15 mouse cellular contexts compared by ENCODE assay signal in the genomic region with DNA sequence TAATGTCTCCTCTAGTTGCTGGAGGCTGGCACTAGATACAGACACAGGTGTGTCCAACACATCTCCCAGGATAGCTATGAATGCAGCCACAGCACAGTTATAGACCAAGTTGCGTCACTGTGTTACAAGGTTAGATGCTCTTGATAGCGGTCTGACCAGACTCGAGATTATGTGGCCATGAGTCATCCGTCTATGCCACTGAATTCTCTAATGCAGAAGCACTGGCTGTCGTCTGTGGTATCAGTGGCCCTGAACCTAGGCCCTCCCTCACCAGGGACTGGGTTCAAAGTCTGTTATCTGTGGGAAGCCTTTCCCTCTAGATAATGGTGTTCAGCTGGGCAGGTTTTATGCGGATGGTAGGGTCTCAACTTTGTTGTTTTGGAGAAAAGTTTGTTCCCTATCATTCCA. TPM values are rescaled to one million over a fixed set of nuclear protein-coding genes. Genes with fewer than 3 reads are reported as not detected.
A peak's percentile ranks its signal among the peaks of the same experiment; 100 is the strongest.
DNase-seq lines count a peak whose midpoint lies in the region; ATAC-seq and TF ChIP-seq lines count a peak whose summit lies in the region.
"Had no signal": no experiment of that assay in that cellular context is flagged by ENCODE, and none has a peak within 500 bp of the region (broad histone marks: within the 10 kb centered on the region; RNA-seq: fewer than 3 reads in every experiment).

No protein-coding gene starts in this region.

- ATAC-seq in granulocyte monocyte progenitor cell, adult 5-6 weeks (replicated peaks; ENCODE audit: poor library complexity, severe bottlenecking) = peak; percentile 18; the same call in 1 of the 2 replicates
- peak; percentile 68 for ATAC-seq in liver, postnatal 0 days
- ATAC-seq in stomach, postnatal 0 days (ENCODE audit: low FRiP score, low TSS enrichment) = no peak
- ATAC-seq: forebrain, embryonic 15.5 days had no signal

- peak; percentile 78 to 84 for DNase-seq in adrenal gland, adult (ENCODE audit: inconsistent age in 2 of 2, low spot score in 1 of 2)
- DNase-seq in adrenal gland, postnatal 4 days (ENCODE audit: low spot score in 2 of 2) = no peak
- DNase-seq in MEL-GATA-1-ER (ENCODE audit: extremely low read depth, low read depth) = peak; percentile 17
- no peak for DNase-seq in liver, postnatal 0 days
- no peak for DNase-seq in stomach, postnatal 0 days (ENCODE audit: low spot score)
- DNase-seq in left cerebral cortex, adult 11 months (ENCODE audit: low spot score) = no peak
- DNase-seq in heart, postnatal 36 days = no peak
- DNase-seq: cerebellum, adult 18-20 months; lung, postnatal 36 days; spleen, adult 18-20 months had no signal

- H3K36me3 ChIP-seq in liver, postnatal 0 days (replicated peaks; ENCODE audit: insufficient read depth, low read length) = peaks cover 1% of the 10 kb centered on the region; the same call in 1 of the 2 replicates
- 0 out of 2 replicates have a peak, but pooled peaks cover 2% of the 10 kb centered on the region for H3K36me3 ChIP-seq in stomach, postnatal 0 days (ENCODE audit: control insufficient read depth, insufficient read depth, low read length)

- H3K27me3 ChIP-seq in liver, postnatal 0 days (ENCODE audit: insufficient read depth, low read length) = no peaks in the 10 kb centered on the region
- H3K27me3 ChIP-seq in stomach, postnatal 0 days (ENCODE audit: control insufficient read depth, insufficient read depth, low read length) = no peaks in the 10 kb centered on the region
- H3K27me3 ChIP-seq: embryonic facial prominence, embryonic 13.5 days; forebrain, embryonic 15.5 days had no signal

- no peak overlapping the region for H3K4me2 ChIP-seq in liver, postnatal 0 days (ENCODE audit: low read depth, low read length)
- no peak overlapping the region for H3K4me2 ChIP-seq in stomach, postnatal 0 days (replicated peaks; ENCODE audit: low read depth)
- H3K4me2 ChIP-seq: embryonic facial prominence, embryonic 13.5 days; forebrain, embryonic 15.5 days had no signal

- no peaks in the 10 kb centered on the region for H3K9me3 ChIP-seq in liver, postnatal 0 days (ENCODE audit: low read length)
- no peaks in the 10 kb centered on the region for H3K9me3 ChIP-seq in stomach, postnatal 0 days (ENCODE audit: control insufficient read depth, low read length)
- H3K9me3 ChIP-seq: embryonic facial prominence, embryonic 13.5 days; forebrain, embryonic 15.5 days had no signal

- H3K27ac ChIP-seq in liver, postnatal 0 days (ENCODE audit: low read depth) = no peak overlapping the region
- no peak overlapping the region for H3K27ac ChIP-seq in stomach, postnatal 0 days (replicated peaks)
- H3K27ac ChIP-seq: embryonic facial prominence, embryonic 13.5 days; forebrain, embryonic 15.5 days; hindbrain, embryonic 10.5 days had no signal

- peaks cover 13% of the 10 kb centered on the region for H3K4me1 ChIP-seq in liver, postnatal 0 days (ENCODE audit: insufficient read depth)
- no peaks in the 10 kb centered on the region for H3K4me1 ChIP-seq in stomach, postnatal 0 days (replicated peaks; ENCODE audit: control insufficient read depth, insufficient read depth)
- H3K4me1 ChIP-seq: embryonic facial prominence, embryonic 13.5 days; forebrain, embryonic 15.5 days; hindbrain, embryonic 10.5 days had no signal

- H3K4me3 ChIP-seq in liver, postnatal 0 days (ENCODE audit: low read depth, low read length) = no peak overlapping the region
- H3K4me3 ChIP-seq in stomach, postnatal 0 days (ENCODE audit: low read depth, low read length) = no peak overlapping the region
- H3K4me3 ChIP-seq: embryonic facial prominence, embryonic 13.5 days; forebrain, embryonic 15.5 days; hindbrain, embryonic 10.5 days had no signal

- intact Hi-C loops in heart, postnatal 36 days (cut with DNase I) = no loop called here

- TF ChIP-seq EP300 in liver, postnatal 0 days (IDR thresholded peaks at IDR 0.05; ENCODE audit: low read depth) = no peak
- TF ChIP-seq EP300 in stomach, postnatal 0 days (optimal IDR thresholded peaks at IDR 0.05) = no peak

- H3K9ac ChIP-seq in liver, postnatal 0 days (replicated peaks) = no peak overlapping the region
- H3K9ac ChIP-seq in stomach, postnatal 0 days (ENCODE audit: low read length) = no peak overlapping the region
- H3K9ac ChIP-seq: embryonic facial prominence, embryonic 13.5 days; forebrain, embryonic 15.5 days had no signal

- TF ChIP-seq CTCF in liver, postnatal 0 days (IDR thresholded peaks at IDR 0.05; ENCODE audit: low read depth) = no peak
- no peak for TF ChIP-seq CTCF in stomach, postnatal 0 days (IDR thresholded peaks at IDR 0.05; ENCODE audit: low read depth)

- 38% methylated on average over 6 of the region's 6 CpGs for WGBS in liver, postnatal 0 days (ENCODE audit: insufficient replicate concordance)
- WGBS in stomach, postnatal 0 days = 77% methylated on average over 6 of the region's 6 CpGs

RNA-seq across cellular contexts. Expression of a gene that starts 4.4 kb away (rescaled TPM):
- total RNA-seq in adrenal gland, postnatal 4 days (2021) = under 1 TPM in 1 of 2 experiments, not detected in 1; 0.39 TPM
- not detected in 2 replicates for total RNA-seq in granulocyte monocyte progenitor cell, adult 5-6 weeks (2014; fragmentation: Nextera tagmentation)
- 0.04 TPM in 1 of 2 replicates, not detected in the other for total RNA-seq in granulocyte monocyte progenitor cell, adult 5-6 weeks (2017)
- 0.18 and 0.43 TPM in 2 replicates for polyA plus RNA-seq in liver, postnatal 0 days (2015; fragmentation: Nextera tagmentation; extraction: Ambion mirVana)
- polyA plus RNA-seq in stomach, postnatal 0 days (2015; fragmentation: Nextera tagmentation; extraction: Ambion mirVana) = 0.65 and 0.78 TPM in 2 replicates
- not detected for total RNA-seq in heart, postnatal 36 days (2021)
- total RNA-seq: left cerebral cortex, postnatal 36 days had no signal

RNA-seq across cellular contexts. Expression of a gene that starts 28.8 kb away (rescaled TPM):
- total RNA-seq in adrenal gland, postnatal 4 days (2021) = 10 to 100 TPM; 28.0 to 31.0 TPM
- total RNA-seq in granulocyte monocyte progenitor cell, adult 5-6 weeks (2014; fragmentation: Nextera tagmentation) = 29.0 and 43.4 TPM in 2 replicates
- total RNA-seq in granulocyte monocyte progenitor cell, adult 5-6 weeks (2017) = 22.3 TPM in 2 replicates
- 2.5 and 2.9 TPM in 2 replicates for polyA plus RNA-seq in liver, postnatal 0 days (2015; fragmentation: Nextera tagmentation; extraction: Ambion mirVana)
- 3.3 TPM in 2 replicates for polyA plus RNA-seq in stomach, postnatal 0 days (2015; fragmentation: Nextera tagmentation; extraction: Ambion mirVana)
- 1 to 10 TPM; 7.0 to 7.1 TPM for total RNA-seq in heart, postnatal 36 days (2021)

RNA-seq across cellular contexts. Expression of a gene that starts 45.3 kb away (rescaled TPM):
- 100 to 1,000 TPM; 156 to 159 TPM for total RNA-seq in adrenal gland, postnatal 4 days (2021)
- total RNA-seq in granulocyte monocyte progenitor cell, adult 5-6 weeks (2014; fragmentation: Nextera tagmentation) = 121 and 126 TPM in 2 replicates
- 149 and 178 TPM in 2 replicates for total RNA-seq in granulocyte monocyte progenitor cell, adult 5-6 weeks (2017)
- 55.3 and 61.2 TPM in 2 replicates for polyA plus RNA-seq in liver, postnatal 0 days (2015; fragmentation: Nextera tagmentation; extraction: Ambion mirVana)
- polyA plus RNA-seq in stomach, postnatal 0 days (2015; fragmentation: Nextera tagmentation; extraction: Ambion mirVana) = 46.7 and 50.3 TPM in 2 replicates
- total RNA-seq in heart, postnatal 36 days (2021) = 100 to 1,000 TPM; 155 TPM

RNA-seq across cellular contexts. Expression of a gene that starts 55.9 kb away (rescaled TPM):
- total RNA-seq in adrenal gland, postnatal 4 days (2021) = 1 to 10 TPM; 4.3 to 4.7 TPM
- 1.0 and 1.4 TPM in 2 replicates for total RNA-seq in granulocyte monocyte progenitor cell, adult 5-6 weeks (2014; fragmentation: Nextera tagmentation)
- total RNA-seq in granulocyte monocyte progenitor cell, adult 5-6 weeks (2017) = 0.13 and 0.52 TPM in 2 replicates
- 0.29 and 0.31 TPM in 2 replicates for polyA plus RNA-seq in liver, postnatal 0 days (2015; fragmentation: Nextera tagmentation; extraction: Ambion mirVana)
- polyA plus RNA-seq in stomach, postnatal 0 days (2015; fragmentation: Nextera tagmentation; extraction: Ambion mirVana) = 0.15 and 0.27 TPM in 2 replicates
- 1 to 10 TPM; 1.0 to 1.1 TPM for total RNA-seq in heart, postnatal 36 days (2021)

Comparison
In these comparisons a context has a peak if more than half of its experiments do, and no peak if none do; other contexts are left out.
1. DNase-seq: peak in adrenal gland, adult (2 of 2) and MEL-GATA-1-ER (single experiment); none in adrenal gland, postnatal 4 days (0 of 2), liver, postnatal 0 days (single experiment), stomach, postnatal 0 days (single experiment), left cerebral cortex, adult 11 months (single experiment) and heart, postnatal 36 days (0 of 2).